Mouse (Mus musculus) midbrain, postnatal 0 days (tissue): Measurements from ENCODE around the gene Vdac1. TPM values are rescaled to one million over a fixed set of nuclear protein-coding genes. Genes with fewer than 3 reads are reported as not detected.
"Not testable (repeated sequence)": the region's sequence is repeated elsewhere in the genome, so short reads cannot be mapped to it uniquely, and the experiment has no call there.

ENCODE experiments used
- ATAC-seq: fragments of 200-750 bp; cut with Nextera tagmentation; 2 replicates; pipeline ENCODE4 v1.8.0; 2017; ENCODE audit warnings: moderate number of reproducible peaks, mild to moderate bottlenecking, moderate TSS enrichment, moderate library complexity; ENCODE audit not compliant: low FRiP score
- DNase-seq: peaks from one replicate; pipeline ENCODE4 v3.0.0-alpha.2; 2015; ENCODE audit warnings: low spot score
- H3K27ac ChIP-seq: fragments of 300-500 bp; sonication (generic); 2 replicates; pipeline ENCODE4 v1.5.1; 2014; ENCODE audit warnings: low read depth, mild to moderate bottlenecking, low read length, mixed read lengths
- H3K27me3 ChIP-seq: fragments of 300-500 bp; sonication (generic); 2 replicates; pipeline ENCODE4 v1.6.1; 2014; ENCODE audit warnings: low read length, control low read depth, mixed read lengths; ENCODE audit not compliant: insufficient read depth
- H3K36me3 ChIP-seq: fragments of 300-500 bp; sonication (generic); 2 replicates; pipeline ENCODE4 v1.6.1; 2014; ENCODE audit warnings: low read length, control low read depth, mixed read lengths; ENCODE audit not compliant: insufficient read depth
- H3K4me1 ChIP-seq: fragments of 300-500 bp; sonication (generic); 2 replicates; pipeline ENCODE4 v1.6.1; 2014; ENCODE audit warnings: mild to moderate bottlenecking, control low read depth, antibody characterized with exemption, low read length, mixed read lengths; ENCODE audit not compliant: insufficient read depth
- H3K4me2 ChIP-seq: fragments of 300-500 bp; sonication (generic); 2 replicates; pipeline ENCODE4 v1.6.1; 2014; ENCODE audit warnings: low read depth, mild to moderate bottlenecking, low read length, mixed read lengths; ENCODE audit not compliant: poor library complexity, severe bottlenecking
- H3K4me3 ChIP-seq: fragments of 300-500 bp; sonication (generic); 2 replicates; pipeline ENCODE4 v1.5.1; 2014; ENCODE audit warnings: low read depth, mild to moderate bottlenecking, low read length, moderate library complexity
- H3K9ac ChIP-seq: fragments of 300-500 bp; sonication (generic); replicated peaks from 2 replicates; pipeline ENCODE4 v1.6.1; 2014; ENCODE audit warnings: mild to moderate bottlenecking, low read length, moderate library complexity, mixed read lengths; ENCODE audit not compliant: poor library complexity, severe bottlenecking
- H3K9me3 ChIP-seq: fragments of 300-500 bp; sonication (generic); 2 replicates; pipeline ENCODE4 v1.6.1; 2016; ENCODE audit warnings: low read length, control low read depth
- CTCF ChIP-seq: IDR thresholded peaks from 2 replicates; pipeline ENCODE4 v1.5.1; 2016; ENCODE audit warnings: antibody characterized with exemption, mild to moderate bottlenecking
- WGBS: fragments of 180-500 bp; shearing (Covaris S2); extraction: QIAGEN DNeasy Blood & Tissue Kit; methylation state at CpG from one replicate; pipeline ENCODE4 v1.1.7; 2014; 5-methylcytosine and 5-hydroxymethylcytosine counted together
- polyA plus RNA-seq: library from polyadenylated mRNA; unstranded; fragments of >200 nt; fragmentation: Nextera tagmentation; extraction: Ambion mirVana; gene quantifications from 2 replicates; pipeline ENCODE4 v1.2.1, GENCODE M21; 2015
- total RNA-seq: library from RNA; depleted of rRNA; stranded (reverse); fragments of >200 nt; gene quantifications from 2 replicates; pipeline ENCODE4 v1.2.3, GENCODE M21; 2014

Vdac1 gene
- total and polyA plus RNA-seq, 2 experiments from 2014 or later: 337 to 412 TPM

GRCm38 (mm10) chr11:52377579-52377978 is 16.9 kb downstream of the Vdac1 start:
- peaks cover 33% of the 10 kb centered on the region for H3K36me3 ChIP-seq

DNA sequence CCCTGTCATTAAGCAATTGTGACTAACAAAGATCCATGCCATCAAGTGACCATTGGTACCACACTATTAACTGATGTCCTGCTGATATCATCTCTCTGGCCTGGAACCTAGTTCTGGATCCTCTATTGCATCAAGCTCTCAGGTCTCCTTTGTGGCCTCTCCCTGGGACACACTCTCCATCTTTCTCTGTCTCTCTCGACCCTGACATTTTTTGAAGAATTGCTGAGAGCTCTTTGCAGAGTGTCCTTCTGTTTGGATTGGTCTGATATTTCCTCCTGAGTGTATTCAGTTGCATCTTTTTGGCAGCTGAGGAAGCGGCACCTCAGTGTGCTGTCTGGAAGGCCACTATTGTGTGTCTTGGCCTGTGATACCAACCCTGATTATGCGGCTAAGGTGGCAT is 18.6 kb downstream of the Vdac1 start:
- 90% methylated on average over 3 of the region's 3 CpGs for whole genome bisulfite sequencing
- peaks cover 38% of the 10 kb centered on the region for H3K36me3 ChIP-seq

More at GRCm38 (mm10) chr11:52377579-52377978, 16.9 kb downstream of the Vdac1 start:
- no peak for DNase-seq
- Histone ChIP-seq H3K27me3 (no peaks in the 10 kb centered on the region), H3K9ac (no peak overlapping the region), H3K4me1 (no peaks in the 10 kb centered on the region), H3K4me3 (no peak overlapping the region), H3K4me2 (no peak overlapping the region), H3K27ac (no peak overlapping the region), H3K9me3 (no peaks in the 10 kb centered on the region)
- WGBS: 87% methylated on average over 4 of the region's 4 CpGs
- ATAC-seq: no peak
- no peak for TF ChIP-seq CTCF

GRCm38 (mm10) chr11:52383741-52384140 is 23.1 kb downstream of the Vdac1 start:
- Histone ChIP-seq H3K4me2 (no peak overlapping the region), H3K9me3 (no peaks in the 10 kb centered on the region), H3K36me3 (peaks cover 40% of the 10 kb centered on the region), H3K4me3 (no peak overlapping the region), H3K4me1 (no peaks in the 10 kb centered on the region), H3K27ac (no peak overlapping the region), H3K9ac (no peak overlapping the region), H3K27me3 (no peaks in the 10 kb centered on the region)
- no peak for ATAC-seq
- WGBS: 94% methylated on average over 14 of the region's 14 CpGs
- no peak for DNase-seq
- no peak for TF ChIP-seq CTCF

More for the DNA sequence above, 18.6 kb downstream of the Vdac1 start:
- Histone ChIP-seq H3K27ac (no peak overlapping the region), H3K9ac (no peak overlapping the region), H3K9me3 (no peaks in the 10 kb centered on the region), H3K27me3 (no peaks in the 10 kb centered on the region), H3K4me2 (no peak overlapping the region), H3K4me1 (no peaks in the 10 kb centered on the region), H3K4me3 (no peak overlapping the region)
- ATAC-seq: no peak
- DNase-seq: no peak
- no peak for TF ChIP-seq CTCF

- peak; percentile 34 for DNase-seq
- H3K4me1 ChIP-seq: no peaks in the 10 kb centered on the region
- ATAC-seq: no peak
- no peak overlapping the region for H3K27ac ChIP-seq
- H3K4me2 ChIP-seq: no peak overlapping the region
- H3K4me3 ChIP-seq: no peak overlapping the region
- no peaks in the 10 kb centered on the region for H3K27me3 ChIP-seq
- H3K36me3 ChIP-seq: peaks cover 44% of the 10 kb centered on the region
- WGBS: 49% methylated on average over 3 of the region's 3 CpGs
- no peak overlapping the region for H3K9ac ChIP-seq
- peak; percentile 72 for TF ChIP-seq CTCF
- H3K9me3 ChIP-seq: no peaks in the 10 kb centered on the region
These were observed 24.0 kb downstream of the Vdac1 start for GRCm38 (mm10) chr11:52384667-52385066.

- TF ChIP-seq CTCF: no peak
- Histone ChIP-seq H3K9ac (no peak overlapping the region), H3K4me2 (no peak overlapping the region), H3K27me3 (no peaks in the 10 kb centered on the region), H3K4me3 (no peak overlapping the region), H3K4me1 (no peaks in the 10 kb centered on the region), H3K36me3 (peaks cover 44% of the 10 kb centered on the region), H3K9me3 (no peaks in the 10 kb centered on the region), H3K27ac (no peak overlapping the region)
- ATAC-seq (no peak), DNase-seq (no peak)
- 87% methylated on average over 3 of the region's 3 CpGs for WGBS
These were observed 26.2 kb downstream of the Vdac1 start for GRCm38 (mm10) chr11:52386892-52387291.

DNA sequence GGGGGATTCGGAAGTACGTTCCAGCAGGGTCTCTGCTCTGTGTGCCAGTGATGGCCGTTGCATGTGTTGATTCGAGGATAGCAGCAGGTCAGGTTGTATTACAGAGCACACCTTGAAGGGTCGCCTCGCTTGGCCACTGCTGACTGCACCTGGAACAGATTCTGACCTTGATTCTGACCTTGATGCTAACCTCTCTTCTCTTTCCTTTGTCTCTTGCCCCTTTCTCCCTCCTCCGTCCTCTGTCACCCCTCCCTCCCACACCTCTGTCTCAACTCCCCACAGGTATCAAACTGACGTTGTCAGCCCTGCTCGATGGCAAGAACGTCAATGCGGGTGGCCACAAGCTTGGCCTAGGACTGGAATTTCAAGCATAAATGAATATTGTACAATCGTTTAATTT is 27.5 kb downstream of the Vdac1 start:
- peaks cover 44% of the 10 kb centered on the region for H3K36me3 ChIP-seq
- H3K9ac ChIP-seq: no peak overlapping the region
- H3K9me3 ChIP-seq: no peaks in the 10 kb centered on the region
- no peak for TF ChIP-seq CTCF
- no peaks in the 10 kb centered on the region for H3K27me3 ChIP-seq
- no peak for ATAC-seq
- no peak overlapping the region for H3K4me3 ChIP-seq
- no peaks in the 10 kb centered on the region for H3K4me1 ChIP-seq
- WGBS: 89% methylated on average over 12 of the region's 12 CpGs
- no peak overlapping the region for H3K4me2 ChIP-seq
- H3K27ac ChIP-seq: no peak overlapping the region
- DNase-seq: no peak

DNA sequence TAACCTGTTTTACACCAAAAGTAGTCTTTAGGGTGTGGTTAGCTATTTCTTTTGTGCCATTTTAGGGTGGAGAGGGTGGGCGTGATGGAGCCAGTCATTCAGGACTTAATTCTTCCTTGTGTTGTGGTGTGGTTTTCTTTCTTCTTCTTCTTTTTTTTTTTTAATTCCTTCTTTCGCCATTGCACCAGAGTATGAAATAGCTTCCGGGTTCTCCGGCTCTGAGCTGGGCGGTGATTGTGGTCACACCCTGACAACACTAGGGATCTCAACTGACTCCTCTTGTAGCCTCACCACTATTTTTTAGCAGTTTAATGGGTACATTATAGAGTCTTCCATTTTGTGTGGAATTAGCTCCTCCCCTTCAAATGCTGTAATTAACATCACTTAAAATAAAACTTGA is 28.3 kb downstream of the Vdac1 start:
- H3K4me1 ChIP-seq, DNase-seq, H3K9me3 ChIP-seq, H3K4me2 ChIP-seq, H3K27ac ChIP-seq, H3K9ac ChIP-seq, H3K27me3 ChIP-seq, ATAC-seq, H3K4me3 ChIP-seq: not testable (repeated sequence)
- WGBS: 95% methylated on average over 5 of the region's 5 CpGs
- peaks cover 41% of the 10 kb centered on the region for H3K36me3 ChIP-seq
